Mouse (Mus musculus) kidney, adult 8-10 months (tissue): ENCODE measurements around the gene Mas1.

Experiments used
- DNase-seq, 2 experiments: peaks; one replicate each; pipeline ENCODE4 v3.0.0; 2022

Gene Mas1

DNA sequence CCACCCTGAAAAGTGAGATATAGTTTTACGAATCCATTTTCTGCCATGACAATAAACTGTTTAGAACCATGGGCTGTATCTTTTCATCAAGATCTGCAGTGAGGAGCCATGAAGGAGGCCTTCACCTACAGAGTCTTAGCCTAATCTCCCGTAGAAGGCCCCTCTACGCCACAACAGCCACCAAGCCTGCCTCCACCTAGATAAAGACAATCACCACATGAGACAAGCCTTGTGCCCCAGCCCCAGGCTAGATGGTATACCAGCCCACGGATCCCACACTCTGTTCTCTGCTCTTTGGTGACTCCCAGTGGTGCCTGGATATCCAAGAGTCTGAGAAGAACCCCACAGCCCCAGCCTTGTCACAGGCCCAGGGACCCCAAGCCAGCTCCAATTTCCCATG is 52.1 kb downstream of the Mas1 start:
- no peak for DNase-seq

- no peak for DNase-seq
Measured at GRCm38 (mm10) chr17:12814502-12814901, 53.4 kb downstream of the Mas1 start.

GRCm38 (mm10) chr17:12810973-12811303 is 57.0 kb downstream of the Mas1 start:
- DNase-seq = no peak

GRCm38 (mm10) chr17:12810103-12810972 is 57.6 kb downstream of the Mas1 start:
- peak; percentile 76 to 79 for DNase-seq

DNA sequence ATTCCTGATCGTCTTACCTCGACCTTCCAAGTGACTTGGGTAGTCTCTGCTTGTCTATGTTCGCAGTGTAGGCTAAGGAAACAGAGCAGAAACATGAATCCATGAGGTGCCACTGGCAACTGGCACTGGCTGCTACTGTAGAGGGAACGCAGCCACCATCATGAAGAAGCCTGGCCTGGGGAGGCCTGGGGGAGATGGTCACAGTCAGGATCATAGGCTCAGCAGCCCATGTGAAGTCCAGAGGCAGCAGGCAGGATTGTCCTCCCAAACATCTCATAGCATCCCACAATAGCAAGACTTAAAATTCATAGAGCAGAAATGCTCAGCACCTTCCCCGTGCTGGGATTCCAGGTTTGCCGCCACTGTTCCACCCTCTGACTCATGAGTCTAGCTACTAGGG is 59.1 kb downstream of the Mas1 start:
- no peak for DNase-seq

DNA sequence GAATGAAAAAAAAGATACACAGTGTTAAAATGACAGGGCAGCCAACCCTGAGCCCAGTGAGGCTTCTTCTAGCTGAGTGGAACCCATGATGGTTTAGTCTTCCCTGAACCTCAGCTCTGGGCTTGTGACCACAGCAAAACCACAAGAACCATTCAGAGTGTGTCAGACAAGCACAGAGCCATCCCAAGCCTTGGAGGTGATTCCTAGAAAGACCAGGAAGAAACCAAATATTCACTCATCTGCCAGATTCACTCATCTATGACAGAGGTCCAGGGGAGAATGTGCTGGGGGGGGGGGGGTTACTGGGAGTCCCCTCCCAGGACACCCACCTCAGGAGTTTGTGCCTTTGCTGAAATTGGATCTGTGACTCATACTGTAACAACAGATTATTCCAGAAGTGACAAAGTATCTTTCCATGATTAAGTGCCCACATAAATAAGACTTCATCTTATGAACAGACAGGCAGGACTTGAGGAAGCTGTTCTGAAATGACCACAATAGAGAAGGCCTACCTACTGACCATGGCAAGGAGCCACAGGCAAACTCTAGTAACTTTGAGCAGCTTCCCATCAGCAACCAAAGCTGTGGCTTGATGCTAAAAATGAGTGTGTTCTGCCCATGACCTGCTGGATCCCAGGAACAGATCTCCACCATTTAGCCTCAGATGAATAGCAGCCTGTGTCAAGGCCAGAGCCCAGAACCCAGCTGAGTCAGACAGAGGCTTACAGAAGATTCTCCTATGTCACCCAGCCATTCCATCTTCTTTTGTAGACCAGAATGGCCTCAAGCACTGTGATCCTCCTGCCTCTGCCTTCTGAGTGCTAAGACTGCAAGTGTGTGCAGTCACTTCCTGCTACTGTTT is 63.1 kb downstream of the Mas1 start:
- DNase-seq = no peak

GRCm38 (mm10) chr17:12801861-12802540 is 65.9 kb downstream of the Mas1 start:
- DNase-seq = peak; percentile 43 to 69

DNA sequence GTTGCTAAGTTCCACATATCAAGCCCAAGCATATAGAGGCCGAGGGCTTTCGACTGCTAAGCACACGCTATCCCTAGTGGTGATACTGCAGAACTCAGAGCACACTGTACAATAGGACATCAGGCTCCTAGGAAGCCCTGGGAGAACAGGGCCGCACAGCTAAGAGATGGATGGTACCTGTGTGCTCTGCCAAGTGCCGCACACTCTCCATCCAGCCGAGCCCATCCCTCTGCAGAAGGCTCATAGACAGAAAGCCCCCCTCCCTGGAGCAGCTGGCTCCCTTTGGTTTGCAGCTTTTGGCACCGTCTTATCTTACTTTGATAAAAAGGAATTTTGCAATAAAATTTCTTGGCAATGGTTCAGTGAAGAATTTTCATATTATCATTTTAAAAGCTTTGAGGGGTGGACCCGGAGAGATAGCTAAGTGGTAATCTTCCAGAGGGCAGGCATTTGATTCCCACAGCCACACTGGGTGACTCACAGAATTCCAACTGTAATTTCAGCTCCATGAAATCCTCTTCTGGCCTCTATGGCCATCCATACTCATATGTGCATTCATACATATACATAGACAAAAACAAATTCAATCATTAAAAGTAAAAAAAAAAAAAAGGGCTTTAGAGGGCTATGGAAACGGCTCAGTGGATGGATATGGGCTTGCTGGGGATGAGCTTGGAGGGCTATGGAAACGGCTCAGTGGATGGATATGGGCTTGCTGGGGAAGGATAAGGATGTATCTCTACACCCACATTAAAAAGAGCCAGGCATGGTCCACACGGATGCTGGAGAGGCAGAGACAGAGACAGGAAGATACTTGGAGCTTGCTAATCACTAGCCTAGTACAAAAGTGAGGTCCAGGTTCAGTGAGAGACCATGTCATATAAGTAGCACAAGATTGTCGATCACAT is 68.3 kb downstream of the Mas1 start:
- DNase-seq = no peak

DNA sequence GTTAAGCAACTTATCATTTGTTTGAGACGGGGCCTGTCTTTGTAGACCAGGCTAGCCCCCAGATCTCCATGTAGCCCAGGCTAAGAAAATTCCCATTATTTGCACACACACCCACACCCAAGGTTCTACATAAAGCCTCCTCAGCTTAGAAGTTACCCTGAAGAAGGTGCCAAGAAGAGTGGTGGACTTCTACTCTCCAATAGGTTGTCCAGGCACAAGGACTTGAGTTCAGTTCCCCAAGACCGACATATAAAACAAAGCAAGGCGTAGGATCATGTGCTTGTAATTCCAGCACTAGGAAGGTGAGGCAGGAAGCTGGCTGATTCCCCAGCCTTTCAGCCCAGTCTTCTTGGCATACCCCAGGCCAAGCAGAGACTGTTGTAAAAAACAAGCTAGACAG is 69.4 kb downstream of the Mas1 start:
- no peak for DNase-seq

GRCm38 (mm10) chr17:12797427-12798029 is 70.4 kb downstream of the Mas1 start:
- DNase-seq = no peak

DNA sequence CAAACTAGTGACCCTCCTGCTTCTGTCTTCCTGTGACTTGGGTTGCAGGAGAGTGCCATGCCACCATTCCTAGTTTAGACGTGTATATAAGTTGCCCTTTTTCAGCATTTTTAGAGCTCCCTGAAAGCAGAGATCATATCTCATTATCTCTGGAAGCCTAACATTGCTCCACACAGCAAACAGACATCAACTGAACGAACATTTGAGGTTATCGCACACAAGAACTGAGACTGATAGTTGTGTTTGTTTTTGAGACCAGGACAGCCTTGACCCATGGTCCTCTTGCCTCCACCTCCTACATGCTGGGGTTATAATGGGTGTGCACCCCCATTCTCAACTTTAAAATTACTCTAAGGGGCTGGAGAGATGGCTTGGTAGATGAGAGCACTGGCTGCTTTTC is 71.3 kb downstream of the Mas1 start:
- DNase-seq = no peak

DNA sequence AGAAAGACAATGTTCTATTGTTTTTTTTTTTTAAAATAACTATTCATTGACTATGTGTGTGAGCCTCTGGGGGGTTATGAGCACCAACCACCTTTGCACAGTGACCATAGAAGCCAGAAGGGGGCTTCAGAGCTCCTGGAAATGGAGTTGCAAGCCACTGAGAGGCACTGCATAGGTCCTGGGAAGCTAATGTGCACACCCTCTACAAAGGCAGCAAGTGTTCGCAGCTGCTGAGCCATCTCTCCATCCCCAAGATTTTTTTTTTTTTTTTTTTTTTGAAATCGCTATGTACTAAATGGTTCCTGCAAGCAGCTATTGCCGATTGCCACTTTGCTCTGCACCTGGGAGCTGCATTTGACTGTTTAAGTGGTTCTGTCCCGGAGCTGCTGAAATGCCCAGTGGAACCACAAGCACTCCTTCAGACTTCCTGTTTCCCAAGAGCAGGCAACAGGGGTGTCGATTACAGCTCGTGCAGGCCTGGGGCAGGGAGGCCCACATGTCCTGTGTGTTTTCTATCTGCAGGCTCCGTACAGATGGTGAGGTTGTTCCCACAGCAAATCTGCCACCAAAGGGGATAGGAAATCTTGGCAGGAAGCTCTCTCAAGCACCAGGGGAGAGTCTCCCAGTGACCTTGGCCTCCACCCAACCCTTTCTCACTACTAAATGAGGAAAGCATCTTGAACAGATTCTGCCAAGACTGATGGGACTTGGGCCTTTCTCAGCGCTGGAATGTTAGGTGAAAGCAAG is 74.1 kb downstream of the Mas1 start:
- DNase-seq = peak; percentile 80 to 81

DNA sequence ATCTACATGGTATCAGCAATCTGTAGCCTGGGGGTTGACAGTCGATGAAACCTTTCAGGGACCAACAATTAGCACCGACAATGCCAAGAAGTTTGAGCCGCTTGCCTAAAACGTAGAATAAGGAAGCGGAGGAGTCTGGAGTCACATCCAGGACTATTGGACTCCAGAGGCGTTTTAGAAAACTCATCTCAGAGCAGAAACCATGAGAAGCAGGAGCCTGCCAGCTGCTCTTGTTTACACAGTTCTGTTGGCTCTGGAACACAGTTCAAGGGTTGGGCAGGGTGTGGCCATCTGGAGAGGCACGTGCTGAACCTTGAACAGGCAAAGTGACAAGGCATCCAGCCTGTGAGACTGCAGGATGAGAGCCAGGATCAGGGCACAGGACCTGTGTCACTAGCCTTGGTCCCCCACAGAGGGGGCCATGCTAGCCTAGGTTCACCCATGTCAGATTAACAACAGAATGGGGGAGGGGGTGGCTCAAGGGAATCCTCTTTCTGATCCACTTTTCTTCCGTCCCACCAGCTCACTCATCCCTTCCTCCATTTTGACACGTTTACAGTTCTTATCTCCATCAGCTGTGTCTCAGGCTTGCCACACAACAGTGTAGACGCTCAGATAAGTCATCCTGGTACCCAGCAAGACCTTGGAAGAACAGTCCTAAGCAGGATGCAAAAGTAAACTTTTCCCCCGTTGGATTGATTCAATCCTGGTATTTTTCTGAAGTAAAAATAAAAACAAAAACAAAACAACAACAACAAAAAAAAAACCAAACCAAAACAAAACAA is 75.3 kb downstream of the Mas1 start:
- DNase-seq = peak; percentile 88 to 89

DNA sequence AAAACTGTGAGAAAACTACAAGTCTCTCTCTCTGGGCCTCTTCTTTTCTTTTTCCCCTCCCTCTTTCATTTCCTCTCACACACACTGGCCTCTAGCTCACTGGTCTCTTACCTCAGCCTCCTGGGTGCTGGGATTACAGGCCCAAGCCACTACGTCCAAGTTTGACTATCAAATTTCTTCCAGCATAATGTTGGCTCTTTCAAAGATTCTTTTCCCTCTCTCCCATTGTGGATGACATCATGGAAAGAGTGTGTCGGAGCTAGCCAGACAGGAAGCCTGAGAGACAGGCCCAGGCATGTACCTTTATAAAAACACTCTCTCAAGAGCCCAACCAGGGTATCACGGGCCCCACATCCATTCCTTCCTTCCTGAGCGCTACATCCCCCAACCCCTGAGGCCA is 76.5 kb downstream of the Mas1 start:
- peak; percentile 20 to 28 for DNase-seq

DNA sequence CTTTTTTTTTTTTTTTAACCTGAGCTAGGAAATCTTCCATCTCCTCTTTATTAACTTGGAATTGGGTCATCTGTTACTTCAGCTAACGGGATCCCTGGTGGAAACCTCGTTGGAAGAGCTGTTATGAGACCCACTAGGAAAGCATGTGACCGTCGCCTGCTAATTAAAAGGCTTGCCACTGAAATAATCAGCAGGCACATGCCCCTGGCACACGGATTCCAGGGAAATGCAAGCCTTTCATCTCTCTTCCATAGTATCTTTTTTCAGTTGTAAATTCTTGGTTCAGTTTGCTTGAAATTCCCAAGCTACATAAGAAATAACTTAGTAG is 76.9 kb downstream of the Mas1 start:
- no peak for DNase-seq
